Mouse (Mus musculus): ENCODE results near the gene Fam168b. TPM values are rescaled to one million over a fixed set of nuclear protein-coding genes. Genes with fewer than 3 reads are reported as not detected.

The Fam168b gene
- polyA plus RNA-seq, 2 experiments from 2014 or later: 18.6 to 20.8 TPM

- no peak for ATAC-seq
Observed at GRCm38 (mm10) chr1:34812407-34813247, 30.2 kb downstream of the Fam168b start.

DNA sequence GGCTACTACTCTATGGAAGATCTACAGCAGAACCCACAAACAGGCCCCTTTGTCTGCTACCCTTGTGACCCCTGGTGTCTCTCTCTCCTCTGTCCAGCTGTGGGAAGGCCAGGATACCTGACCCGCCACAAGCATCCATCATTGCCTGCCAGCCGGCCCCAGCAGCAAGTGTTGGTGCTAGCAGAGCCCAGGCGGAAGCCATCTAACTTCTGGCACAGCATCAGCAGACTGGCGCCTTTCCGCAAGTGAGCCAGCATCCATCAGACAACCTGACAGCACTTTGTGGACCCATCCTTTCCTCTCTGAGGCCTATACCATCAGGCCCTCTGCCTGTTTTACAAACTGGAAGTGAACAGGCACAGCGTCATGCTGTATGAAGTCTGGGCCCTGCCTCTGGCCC is 31.3 kb downstream of the Fam168b start:
- ATAC-seq: no peak

DNA sequence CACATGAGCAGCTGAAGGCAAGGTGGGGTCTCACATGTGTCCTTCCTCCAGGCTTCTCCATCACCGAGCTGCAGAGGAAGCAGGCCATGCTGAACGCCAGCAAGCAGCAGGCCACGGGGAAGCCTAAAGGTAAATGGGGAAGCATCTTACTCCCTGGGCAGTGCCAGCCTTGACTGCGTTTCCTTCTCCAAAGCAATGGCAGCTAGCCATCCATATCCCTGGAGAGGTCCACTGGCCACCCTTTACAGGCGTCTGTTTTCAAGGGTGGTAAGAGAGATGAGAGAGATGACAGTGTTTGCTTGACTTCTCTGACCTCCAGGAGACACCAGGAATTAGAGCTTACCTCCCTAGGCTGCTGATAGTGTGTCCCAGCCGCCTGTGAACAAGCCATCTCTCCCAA is 31.8 kb downstream of the Fam168b start:
- ATAC-seq: no peak

DNA sequence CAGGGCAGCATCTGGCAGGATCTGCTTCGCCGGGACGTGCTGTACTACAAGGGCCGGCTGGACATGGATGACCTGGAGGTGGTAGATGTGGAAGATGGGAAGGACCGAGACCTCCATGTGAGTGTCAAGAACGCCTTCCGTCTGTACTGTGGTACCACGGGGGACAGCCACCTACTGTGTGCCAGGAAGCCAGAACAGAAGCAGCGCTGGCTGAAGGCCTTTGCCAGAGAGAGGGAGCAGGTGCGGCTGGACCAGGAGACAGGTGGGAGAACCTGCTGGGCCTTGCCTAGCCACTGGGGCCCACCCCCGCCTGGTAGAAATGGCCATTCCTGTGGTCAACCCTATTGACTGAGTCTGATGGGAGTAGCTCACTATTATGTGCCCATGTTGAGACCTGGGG is 32.6 kb downstream of the Fam168b start:
- no peak for ATAC-seq

GRCm38 (mm10) chr1:34808445-34808844 is 34.4 kb downstream of the Fam168b start:
- no peak for ATAC-seq

DNA sequence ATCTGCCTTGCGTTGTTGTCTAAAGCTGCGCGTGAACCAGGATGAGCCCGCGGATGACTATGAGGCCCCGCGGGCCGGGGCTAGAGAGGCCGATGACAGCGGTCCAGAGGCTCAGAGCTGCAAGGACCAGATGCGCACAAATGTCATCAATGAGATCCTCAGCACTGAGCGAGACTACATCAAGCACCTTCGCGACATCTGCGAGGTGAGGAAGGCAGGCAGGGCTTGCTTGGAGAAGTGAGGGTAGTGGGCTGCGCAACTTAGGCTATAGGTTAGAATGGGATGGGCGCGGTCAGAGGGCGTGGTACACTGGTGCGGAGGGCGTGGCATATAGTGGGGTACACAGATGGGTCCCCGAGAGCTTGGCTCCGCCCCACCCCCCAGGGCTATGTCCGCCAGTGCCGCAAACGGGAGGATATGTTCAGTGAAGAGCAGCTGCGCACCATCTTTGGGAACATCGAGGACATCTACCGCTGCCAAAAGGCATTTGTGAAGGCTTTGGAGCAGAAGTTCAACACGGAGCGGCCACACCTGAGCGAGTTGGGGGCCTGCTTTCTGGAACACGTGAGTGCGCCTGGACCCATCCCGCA is 36.8 kb downstream of the Fam168b start:
- no peak for ATAC-seq

DNA sequence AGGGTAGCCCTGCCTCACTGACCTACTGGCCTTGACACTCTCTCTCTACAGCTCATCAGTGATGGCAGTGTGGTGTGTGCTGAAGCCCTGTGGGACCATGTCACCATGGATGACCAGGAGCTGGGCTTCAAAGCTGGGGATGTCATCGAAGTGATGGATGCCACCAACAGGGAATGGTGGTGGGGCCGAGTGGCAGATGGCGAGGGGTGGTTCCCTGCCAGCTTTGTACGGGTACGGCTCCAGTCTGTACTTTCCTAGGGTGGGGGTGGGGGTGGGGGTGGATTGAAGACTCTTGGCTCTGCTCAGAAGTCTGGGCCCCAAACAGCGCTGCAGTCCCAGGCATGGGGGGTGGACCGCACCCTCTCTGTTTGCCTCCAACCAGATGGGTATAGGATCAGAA is 38.0 kb downstream of the Fam168b start:
- no peak for ATAC-seq

DNA sequence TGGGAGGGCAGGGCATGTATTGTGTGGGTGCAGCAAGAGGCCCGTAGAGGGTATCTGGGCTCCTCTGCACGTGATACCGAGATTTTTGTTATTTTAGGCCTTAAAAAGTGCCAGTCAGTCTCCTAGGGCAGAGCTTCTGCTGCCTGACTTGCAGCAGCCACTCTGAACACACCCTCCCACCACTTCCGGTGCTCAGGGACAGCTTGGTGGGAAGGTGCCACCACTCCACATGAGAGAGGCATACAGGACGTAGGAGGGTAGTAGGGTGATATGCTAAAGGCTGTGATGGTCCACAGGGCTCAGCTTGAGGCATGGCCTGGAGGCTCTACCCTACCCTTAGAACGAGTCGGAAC is 40.6 kb downstream of the Fam168b start:
- peak; percentile 87 for ATAC-seq

DNA sequence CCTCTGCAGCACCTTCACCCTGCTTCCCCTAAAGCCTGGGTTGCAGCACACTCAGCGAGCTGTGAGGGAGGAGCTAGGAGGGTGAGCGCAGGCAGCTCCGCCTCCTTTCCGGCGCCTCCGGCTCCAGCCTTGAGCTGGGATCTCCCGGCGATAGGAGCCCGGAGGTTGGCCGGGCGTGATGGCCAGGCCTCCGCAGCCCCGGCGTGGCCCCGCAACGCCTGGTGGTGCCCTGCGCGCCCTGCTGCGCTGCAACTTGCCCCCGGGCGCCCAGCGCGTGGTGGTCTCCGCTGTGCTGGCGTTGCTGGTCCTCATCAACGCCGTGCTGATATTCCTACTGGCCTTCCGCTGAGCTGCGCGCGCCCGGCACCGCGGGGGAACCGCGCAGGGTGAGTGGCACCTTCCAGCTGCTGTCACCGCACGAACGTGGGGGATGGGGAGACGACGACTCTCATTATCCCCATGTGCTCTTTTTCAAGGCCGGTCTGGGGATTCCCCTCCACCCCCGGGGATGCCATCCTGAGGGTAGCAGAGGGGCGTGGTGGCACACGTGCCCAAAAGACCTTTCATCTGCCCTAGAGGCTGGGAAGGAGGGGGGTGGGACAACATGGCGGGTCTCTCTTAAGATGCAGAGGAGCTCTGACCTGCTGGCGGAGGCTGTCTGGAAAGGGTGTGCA is 41.1 kb downstream of the Fam168b start:
- peak; percentile 82 for ATAC-seq

DNA sequence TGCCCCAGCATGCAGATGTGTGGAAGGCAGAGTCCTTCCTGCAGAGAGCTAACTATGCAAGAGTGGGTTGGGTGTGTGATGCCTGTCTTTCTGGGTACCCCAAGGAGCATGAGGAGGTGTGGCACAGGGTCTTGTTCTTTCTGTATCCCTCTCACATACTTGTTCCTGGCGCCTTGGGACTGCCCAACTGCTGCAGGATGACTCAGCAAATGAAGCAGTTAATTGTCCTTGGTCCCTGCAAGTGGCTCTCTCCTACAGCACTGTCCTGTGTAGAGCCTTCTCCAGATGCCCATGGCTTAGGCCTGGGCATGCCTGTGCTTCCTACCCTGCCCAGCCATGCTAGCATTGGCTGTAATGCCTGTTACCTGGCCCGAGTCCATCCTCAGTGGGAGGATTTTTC is 43.7 kb downstream of the Fam168b start:
- ATAC-seq: no peak

DNA sequence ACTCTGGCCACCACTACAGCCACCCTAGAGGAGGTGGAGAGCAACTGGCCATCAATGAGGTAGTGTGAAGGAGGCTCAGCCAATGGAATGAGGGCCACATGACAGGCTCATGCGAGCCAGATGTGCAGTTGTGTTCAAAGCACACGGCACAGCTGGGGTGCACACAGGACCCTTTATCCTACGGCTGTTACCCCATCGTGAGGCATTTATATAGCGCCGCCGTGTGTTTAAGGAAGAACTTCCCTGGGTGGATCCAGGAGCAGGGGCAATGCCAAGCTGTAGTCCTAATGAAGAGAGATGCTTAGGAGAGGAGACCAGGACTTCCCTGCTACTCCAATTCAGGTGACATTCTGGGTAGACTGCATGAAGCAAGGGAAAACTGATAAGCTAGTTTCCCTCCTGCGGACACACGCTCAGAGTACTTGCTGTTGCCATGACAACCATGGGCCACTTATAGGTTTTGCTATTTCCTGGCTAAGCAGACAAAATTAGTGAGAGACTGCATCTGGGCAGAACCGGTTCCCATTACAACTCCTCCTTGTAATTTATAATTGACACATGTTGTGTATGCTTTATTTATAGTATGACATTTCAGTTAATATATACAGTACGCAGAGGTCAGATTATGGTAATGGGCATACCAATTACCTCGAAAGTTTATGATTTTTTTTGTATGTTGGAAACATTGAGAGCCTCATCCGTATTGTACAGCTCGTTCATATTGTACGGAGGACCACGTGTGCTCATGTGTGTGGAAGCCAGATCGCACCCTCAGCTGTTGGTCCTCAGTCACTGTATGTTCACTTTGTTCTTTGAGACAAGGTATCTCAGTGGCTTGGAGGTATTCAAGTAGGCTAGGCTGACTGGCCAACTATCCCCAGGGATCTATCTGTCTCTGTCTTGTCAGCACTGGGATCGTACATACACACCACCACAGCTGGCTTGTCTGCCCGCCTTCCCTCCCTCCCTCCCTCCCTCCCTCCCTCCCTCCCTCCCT is 49.3 kb downstream of the Fam168b start:
- no peak for ATAC-seq

- ATAC-seq: no peak
Observed at GRCm38 (mm10) chr1:34783538-34784161, 59.2 kb downstream of the Fam168b start.

GRCm38 (mm10) chr1:34775870-34776269 is 67.0 kb downstream of the Fam168b start:
- no peak for ATAC-seq

DNA sequence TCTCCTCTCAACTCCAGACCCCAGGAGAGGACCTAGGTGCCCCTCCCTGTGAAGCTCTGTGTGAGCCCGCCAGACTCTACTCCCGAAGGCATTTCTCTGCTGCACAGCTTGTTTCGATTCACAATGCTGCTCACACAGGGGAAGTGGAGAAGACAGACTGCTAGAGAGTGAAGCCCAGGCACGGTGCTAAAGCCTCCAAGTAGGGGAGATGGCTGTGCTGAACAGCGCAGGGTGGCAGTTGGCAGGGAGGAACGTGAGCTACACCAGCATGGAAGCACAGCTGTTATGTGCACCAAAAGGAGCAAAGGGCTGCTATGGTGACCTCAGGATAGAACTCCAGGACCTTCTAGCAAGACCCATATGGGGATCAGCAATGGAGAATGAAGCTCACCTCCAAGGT is 74.0 kb downstream of the Fam168b start:
- ATAC-seq: no peak

DNA sequence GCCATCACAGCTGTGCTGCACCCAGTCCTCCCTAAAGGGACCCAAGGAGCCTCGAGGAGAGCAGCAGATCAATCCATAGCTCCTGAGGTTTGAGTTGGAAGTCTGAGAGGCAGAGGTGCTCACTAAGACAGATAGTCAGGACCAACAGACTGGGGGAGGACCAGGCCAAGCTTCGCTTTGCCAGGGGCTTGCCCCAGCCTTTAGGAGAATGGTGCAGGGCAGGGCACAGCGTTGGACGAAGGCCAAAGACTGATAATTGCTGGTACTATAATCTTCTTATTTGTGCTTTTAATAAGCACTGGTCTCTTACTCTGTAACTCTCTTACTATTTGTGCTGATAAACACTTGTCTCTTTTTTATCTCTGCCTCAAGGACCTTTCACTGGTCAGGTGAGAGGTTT is 75.0 kb downstream of the Fam168b start:
- no peak for ATAC-seq

- no peak for ATAC-seq
Observed at GRCm38 (mm10) chr1:34766899-34767298, 76.0 kb downstream of the Fam168b start.

Other genes starting within 250 kb of the Fam168b start
- 100 to 1,000 TPM; 120 to 128 TPM for gene Plekhb2, start 6.9 kb upstream of the Fam168b start, polyA plus RNA-seq (2017; shearing (Covaris generic))

Data from activated CD4-positive, CD25-positive, alpha-beta regulatory T cell, adult 4 months (primary cell).